Mouse (Mus musculus) Muller cell, postnatal 12 days (primary cell): ENCODE measurements around the gene Ermap.

ENCODE experiments used
- DNase-seq: peaks from one replicate; pipeline ENCODE4 v3.0.0-alpha.2; 2015; ENCODE audit errors: inconsistent ontology term

Ermap gene

DNA sequence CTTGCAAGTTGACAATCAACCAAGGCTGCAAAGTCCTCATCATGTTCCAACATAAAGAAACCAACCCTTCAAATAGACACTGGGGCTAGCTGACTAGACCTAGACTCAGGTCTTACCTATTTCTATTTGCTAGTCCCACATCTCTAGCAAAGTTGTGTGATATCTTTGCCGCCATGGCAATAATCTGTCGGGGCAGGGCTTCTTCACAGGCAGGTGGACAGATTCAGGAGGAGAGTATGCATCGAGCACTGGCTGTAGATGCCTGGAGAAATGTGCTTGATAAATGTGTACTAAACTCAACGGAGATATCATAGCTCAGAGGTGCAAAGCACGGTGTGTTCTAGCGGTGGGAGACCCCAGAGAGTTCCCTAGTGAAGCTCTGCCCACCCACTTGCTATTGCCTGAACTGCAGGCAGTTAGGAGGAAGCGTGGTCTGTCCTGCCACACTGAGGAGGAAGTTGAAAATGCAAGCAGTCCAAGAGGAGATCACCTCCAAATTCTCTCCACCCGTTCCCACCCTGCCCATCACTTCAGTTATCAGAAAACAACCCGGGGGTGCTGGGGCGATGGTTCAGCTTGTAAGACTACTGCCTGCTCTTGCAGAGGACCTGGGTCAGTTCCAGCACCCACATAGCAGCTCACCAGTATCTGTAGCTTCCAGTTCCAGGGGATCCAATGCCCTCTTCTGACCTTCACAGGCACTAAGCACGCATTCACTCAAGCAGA is 1.6 kb downstream of the Ermap start:
- DNase-seq, result no peak

DNA sequence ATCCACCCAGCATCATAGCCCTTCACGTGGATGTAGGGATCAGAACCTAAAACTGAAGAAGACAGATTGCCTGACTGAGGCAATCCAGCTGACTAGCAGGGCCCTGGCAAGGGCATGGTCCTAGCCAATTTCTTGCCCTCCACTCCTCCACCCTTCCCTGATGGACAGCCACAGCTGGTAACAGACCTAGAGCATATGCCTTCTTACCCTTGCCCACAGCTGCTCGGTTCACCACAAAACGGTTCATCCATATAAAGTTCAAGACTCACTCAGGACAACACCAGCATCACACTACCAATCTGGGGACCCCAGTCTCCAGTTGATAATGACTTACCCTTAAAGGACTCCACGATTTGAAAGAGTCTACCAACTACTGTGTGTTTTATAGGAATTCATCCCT is 4.0 kb downstream of the Ermap start:
- no peak for DNase-seq

DNA sequence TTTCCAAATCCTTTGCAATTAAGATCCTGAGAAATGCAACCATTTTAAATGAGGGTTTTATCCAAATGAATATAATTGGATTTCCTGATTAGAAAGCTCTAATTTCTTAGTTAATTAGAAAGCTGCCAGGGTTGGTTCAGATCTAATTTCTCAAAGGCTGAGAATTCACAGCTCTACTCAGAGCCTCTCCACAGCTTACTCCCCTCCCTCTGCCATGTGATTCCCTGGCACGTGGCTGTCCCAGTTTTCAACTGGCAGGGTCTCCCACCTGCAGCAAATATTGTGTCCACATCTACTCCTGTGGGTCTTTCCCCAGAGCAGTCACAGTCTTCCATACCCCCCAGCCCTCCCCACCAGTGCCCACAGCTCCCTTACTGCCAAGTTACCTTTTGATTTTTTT is 6.3 kb downstream of the Ermap start:
- no peak for DNase-seq

DNA sequence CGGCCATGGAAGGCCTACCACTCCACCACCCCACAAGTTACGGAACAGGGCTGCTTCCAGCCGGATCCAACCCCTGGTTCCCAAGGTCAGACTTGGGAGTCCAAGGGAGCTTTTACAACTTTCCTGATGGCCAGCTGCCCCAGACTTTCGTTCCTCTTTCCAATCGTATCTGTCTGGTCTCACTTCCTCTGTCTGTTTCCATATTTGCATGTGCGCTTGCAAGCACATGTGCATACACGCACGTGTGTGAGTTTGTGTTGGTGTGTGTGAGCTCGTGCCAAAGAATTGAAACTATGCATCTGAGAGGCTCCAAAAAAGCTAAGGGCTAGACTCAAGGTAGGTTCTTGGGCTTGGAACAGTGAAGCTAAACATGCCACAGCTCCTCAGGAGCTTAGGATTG is 8.4 kb downstream of the Ermap start:
- DNase-seq, result no peak

DNA sequence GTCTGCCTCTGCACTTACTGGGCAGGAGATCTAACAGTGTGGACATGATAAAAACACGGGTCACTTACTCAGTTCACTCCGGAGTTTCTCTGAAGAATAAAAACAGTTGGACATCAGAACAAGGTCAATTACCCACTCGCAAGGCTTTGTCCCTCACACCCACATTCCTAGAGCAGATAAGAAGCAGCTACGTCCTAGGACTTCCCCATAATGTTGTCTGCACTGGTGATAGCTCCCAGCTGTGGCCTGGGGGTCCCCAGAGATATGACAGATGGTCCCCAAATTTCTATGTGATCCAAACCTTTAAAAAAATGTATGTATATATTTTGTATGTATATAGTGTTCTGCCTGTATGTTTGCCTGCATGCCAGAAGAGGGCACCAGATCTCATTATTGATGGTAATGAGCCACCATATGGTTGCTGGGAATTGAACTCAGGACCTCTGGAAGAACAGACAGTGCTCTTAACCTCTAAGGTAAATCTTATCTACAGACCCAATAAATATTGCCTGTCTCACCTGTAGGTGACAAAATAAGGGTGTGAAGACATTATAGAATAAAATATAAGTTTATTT is 9.6 kb downstream of the Ermap start:
- DNase-seq, result no peak

DNA sequence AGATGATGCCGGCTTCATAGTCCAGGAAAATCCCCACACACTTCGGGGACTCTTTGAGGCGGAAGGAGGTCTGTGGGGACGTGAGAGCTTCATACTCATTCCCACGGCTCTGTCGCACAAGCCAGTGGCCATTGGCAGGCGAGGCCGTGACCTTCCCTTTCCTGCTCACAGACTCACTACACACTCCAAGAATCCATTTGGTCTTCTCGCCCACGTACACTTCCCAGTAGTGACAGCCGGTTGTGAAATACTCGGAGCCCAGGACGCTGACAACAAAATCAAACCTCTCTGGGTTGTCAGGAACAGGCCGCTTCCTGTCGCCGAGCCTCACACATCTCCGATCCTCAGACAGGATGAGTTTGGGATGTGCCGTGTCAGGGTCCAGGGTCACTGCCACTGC is 11.5 kb downstream of the Ermap start:
- DNase-seq, result no peak

DNA sequence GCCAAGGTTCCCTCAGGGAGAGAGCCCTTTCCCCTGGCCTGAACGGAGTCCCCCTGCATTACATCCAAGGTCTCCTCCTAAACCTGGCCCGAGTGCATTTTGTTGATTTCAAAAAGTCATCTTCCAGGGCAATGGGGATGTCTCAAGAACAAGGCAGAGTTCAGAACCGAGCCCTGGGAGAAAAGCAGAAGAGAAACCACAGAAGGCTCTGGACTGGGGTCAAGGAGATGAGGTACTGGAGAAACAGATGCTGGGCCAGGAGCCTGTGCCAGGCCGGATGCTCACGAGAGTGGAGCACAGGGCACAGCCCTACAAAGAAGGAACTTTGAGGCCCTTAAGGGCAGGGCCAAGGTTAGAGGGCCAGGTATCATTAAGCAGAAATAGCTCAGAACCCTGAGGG is 12.1 kb downstream of the Ermap start:
- no peak for DNase-seq

DNA sequence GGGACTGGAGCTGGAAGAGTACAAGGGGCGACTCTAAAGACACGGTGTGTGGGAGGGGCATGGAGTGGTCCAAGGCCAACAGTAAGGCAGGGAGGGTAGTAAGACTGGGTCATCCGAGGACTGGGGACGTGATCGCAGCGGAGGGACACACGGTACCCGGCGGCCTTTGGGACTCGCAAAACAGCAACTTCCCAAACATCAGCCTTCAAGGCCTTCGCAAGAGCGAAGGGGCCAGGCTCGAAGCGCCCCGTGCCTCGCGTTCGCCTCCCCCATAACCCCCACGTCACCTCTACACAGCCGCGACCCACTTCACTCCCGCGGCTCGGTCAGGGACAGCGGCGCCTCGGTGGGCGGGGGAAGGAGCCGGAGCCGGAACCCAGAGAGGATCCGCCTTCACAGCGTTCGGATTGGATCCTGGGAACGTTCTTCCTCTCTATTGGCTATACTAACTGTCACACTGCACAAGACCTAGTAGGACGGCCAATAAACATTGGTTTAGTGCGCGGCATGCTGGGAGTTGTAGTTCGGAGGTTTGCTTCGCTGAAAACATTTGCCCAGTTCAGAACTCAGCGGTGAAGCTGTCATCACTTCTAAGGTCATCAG is 15.9 kb downstream of the Ermap start, which contains the start of gene Zfp691:
TSS of gene Zfp691 (minus strand) at position 345 of the 603 bp plus-strand sequence.
- peak; percentile 97 for DNase-seq

DNA sequence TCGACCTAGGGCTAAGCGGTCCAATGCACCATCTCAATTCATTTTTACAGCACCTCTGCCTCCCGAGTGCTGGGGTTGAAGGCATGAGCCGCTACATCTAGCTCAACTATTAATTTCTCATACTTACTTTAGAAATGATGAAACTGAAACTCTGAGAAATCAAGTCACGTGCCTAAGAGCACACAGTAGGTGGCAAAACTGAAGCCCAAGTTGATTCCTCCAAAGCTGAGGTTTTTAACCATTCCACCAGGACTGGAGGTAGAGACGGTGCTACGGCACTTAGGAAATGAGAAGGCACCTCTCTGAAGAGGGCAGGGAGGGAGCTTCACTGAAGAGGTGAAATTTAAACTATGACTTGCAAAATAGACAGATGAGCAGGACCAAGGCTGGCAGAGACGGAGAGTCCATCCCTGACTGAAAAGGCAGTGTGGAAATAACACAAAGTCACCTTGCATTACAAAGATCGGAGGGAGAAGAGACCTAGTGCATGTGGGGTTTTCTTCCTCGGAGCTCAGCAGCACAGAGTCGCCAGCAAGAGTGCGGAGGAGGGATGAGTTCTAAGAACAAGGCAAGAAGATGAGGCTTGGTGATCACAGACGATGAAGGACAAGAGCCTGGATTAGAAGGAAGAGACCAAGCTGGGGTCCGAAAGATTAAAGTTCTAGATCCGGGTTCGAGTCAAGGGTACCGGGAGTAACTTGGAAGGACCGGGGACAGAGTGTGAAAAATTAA is 16.7 kb downstream of the Ermap start:
- no peak for DNase-seq

DNA sequence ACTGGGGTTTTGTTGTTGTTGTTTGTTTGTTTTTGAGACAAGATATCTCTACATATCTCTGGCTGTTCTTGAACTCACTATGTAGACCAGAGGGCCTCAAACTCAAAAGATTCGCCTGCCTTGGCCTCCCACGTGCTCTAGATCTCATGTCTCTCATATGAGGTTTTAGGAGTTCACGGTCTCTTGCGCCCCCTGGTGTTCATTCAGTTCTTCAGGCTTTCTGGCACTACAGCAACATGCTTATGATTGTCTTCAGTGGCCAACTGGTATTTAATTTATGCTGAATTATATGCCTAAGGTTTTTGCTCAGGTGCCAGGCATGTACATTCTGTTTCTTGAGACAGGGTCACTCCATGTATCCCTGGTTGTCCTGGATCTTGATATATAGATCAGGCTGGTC is 22.1 kb downstream of the Ermap start:
- peak; percentile 66 for DNase-seq

DNA sequence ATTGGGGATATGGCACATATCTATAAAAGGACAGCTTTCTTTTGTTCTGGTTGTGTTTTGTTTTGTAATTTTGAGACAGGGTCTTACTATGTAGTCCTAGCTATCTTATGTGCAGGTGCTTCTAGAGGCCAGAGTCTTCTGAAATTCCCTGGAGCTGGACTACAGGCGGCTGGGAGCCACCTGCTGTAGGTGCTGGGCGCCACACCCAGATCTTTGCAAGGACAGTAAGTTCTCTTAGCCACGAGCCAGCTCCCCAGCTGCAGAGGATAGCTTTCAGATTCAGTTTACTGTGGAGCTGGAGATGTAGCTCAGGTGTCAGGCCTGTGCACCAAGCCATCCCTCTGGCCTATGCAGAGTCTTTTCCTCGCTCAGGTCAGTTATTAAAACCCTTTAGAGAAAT is 22.7 kb downstream of the Ermap start:
- DNase-seq, result no peak

DNA sequence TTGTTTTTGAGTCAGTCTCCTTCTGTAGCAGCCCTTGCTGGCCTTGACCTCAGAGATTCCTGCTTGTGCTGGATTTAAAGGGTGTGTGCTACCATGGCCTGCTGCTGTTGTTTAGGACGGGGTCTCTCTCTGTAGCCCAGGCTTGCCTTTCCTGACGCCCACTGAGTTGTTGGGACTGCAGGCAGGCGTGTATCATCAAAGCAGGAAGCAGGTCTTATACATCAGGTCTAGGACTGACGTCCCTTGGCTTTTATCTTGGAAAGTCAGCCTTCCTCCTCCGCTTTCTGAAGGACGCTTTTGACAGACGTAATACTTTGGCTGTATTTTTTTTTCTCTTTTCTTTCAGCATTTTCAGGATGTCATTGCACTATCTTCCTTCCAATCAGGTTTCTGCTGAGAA is 23.9 kb downstream of the Ermap start:
- no peak for DNase-seq

DNA sequence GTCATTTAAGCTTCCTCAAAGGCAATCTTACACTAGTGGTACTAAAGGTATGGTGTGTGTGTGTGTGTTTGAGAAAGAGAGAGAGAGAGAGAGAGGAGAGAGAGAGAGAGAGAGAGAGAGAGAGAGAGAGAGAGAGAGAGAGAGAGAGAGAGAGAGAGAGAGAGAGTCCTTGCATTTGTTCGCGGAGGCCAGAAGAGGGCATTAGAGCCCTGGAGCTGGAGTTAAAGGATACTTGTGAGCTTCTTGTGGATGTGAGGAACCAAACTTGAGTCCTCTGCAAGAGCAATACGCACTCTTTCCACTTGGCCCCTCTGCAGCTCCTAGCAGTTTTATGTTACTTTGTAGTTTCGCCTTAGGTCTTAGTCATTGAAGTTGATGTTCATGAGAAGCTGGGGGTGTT is 26.8 kb downstream of the Ermap start:
- DNase-seq, result no peak

DNA sequence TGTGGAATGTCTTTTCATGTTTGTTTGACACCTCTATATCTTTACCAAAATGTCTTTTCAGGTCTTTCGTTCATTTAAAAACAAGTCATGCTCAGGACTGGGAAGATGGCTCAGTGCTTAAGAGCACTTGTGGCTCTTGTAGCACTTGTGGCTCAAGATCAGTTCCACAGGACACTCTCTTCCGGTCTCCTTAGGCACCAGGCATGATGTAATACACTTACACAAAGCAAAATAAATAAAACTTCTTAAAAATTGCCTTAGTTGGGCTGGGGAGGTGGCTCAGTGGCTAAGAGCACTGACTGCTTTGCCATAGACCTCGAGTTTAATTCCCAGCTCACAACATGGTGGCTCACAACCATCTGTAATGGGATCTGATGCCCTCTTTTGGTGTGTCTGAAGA is 28.5 kb downstream of the Ermap start:
- no peak for DNase-seq

DNA sequence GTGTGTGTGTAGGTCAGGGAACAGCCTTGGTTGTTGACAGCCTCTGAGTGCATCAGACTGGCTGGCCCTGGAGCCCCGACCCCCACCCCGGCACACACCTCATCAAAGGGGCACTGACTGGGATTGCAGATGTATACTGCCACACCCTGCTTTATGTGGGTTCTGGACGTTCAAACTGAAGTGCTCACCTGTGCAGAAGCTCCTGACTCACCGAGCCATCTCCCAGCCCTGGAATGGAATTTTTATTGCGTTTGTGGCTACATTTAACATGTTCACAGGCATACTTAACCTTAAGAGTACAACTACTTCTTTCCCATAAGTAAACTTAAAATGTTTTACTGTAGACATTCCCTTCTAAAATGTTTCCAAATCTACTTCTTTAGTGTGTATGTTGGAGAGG is 31.9 kb downstream of the Ermap start:
- DNase-seq, result no peak

DNA sequence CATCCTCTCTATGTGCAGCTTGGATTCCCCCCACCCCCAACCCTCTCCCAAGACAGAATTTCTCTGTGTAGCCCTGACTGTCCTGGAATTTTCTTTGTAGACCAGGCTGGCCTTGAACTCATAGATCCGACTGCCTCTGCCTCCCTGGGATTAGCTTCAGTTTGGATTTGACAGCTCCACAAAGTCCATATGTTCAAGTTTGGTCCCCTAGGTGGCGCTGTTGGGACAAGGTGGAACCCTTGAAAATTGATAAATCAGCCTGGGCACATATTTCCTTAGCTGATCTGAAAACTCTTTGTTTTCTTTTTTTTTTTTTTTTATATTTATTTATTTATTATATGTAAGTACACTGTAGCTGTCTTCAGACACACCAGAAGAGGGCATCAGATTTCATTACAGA is 32.6 kb downstream of the Ermap start:
- DNase-seq, result no peak

DNA sequence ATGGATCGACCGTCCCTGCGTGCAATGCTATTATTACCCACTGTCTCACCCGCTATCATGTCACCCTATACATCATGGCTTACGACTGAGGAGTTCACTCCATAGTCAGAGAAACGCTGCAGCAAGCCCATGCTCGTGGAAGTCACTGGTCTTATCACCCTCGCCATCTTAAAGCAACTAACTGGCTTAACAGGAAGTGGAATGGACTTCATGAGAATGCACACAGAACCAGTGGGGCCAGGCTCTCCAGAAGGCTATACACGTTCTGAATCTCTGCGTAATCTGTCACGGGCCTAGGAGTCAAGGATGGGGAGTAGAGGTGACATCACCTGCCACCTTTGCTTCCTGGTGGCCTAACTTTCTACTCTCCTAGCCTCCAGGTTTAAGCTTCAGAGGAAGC is 41.1 kb downstream of the Ermap start:
- DNase-seq, result no peak

DNA sequence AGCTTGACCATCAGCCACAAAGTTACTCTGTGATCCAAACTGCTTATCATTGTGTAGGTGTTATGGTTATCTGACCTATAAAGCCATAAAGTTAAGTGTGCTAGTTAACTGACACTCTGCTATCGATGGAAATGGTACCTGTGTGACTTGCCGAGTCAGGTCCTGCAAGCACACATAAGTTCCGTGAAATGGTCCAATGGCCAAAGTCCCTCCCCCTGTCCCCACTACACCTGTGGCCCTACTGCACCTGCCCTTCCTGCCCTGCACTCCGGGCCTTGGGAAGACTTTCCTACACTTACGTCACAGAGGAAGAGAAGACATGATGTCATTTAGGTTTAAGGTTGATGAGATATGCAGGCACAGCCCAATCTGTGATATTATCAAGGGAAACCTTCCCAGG is 42.5 kb downstream of the Ermap start:
- no peak for DNase-seq

DNA sequence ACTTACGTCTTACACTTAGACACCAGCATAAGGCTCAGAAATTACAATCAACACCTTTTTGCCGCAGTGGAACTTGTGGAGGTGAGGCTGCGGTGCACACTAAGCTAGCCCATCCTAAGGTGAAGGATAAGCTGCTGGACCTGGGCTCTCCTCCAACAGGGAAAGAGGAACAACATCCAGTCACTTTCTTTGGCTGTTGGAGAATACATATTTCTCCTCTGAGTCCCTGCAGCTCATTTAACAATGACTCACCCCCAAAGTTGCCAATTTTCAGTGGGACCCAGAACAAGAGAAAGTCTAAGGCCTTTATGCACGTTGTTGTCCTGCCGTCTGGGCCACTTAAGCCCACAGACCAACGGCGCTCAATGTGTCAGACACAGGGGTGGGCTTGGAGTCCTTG is 43.0 kb downstream of the Ermap start:
- peak; percentile 94 for DNase-seq

DNA sequence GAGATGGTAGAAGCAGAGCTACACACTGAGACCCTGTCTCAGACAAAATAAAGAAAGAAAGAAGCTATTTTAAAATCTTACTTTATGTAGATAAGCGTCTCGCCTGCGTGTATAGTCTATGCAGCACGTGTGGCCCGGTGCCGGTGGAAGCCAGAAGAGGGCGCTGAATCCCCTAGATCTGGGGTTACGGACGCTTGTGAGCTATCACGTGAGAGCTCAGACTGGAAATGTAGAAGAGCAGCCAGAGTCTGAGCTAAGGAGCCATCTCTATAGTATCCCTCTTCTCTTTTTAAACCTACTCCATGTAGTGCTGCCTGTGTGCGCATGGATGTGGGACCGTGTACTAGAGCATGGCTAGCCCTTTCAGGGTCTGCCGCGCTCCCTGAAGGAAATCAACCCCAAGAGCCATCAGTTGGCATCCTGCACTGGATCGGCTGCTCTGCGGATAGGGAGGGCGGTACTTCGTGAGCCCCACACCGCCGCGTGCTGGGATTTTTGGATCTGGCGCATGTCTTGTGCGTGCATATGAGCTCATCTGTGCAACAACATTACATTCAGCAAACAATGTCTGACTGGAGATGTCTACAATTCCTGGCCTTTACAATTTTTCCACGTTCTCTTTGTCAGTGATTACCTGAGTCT is 47.5 kb downstream of the Ermap start:
- no peak for DNase-seq

DNA sequence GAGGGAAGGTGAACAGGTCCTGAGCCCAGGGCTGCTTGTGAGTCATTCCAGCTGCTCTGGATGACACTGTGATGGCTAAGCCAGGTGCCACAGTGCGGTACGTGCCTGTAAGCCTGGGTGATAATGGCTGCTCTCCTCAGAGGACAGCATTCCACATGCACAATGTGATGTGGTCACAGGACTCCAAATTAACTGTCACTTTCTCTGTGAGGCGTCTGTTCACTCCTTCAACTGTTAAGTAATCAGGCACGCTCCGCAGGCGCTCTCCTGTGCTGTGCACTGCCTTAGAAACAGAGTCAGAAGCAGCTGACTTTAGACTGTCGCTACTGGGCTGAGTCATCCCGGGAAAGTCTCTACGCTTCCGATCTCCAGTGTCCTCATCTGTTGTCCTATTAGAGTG is 48.6 kb downstream of the Ermap start:
- DNase-seq, result peak; percentile 75

DNA sequence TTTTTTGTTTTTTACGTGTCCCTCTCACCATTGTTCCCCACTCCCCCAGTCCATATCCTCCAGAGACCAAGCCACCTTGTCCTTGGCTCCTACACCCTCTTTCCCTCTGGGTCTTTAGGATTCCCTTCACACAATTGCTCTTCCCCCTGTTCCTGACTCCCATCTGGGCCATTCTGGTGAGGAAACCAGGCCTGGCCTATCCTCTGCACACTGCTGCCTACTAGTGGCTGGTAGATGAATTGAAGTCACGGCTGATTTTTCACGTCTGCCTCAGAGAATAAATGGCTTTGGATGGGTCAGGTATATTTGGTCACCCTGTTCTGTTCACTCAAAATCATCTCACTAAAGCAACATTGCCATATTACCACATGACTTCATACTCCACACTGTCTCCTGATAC is 49.7 kb downstream of the Ermap start:
- DNase-seq, result no peak
